Mouse (Mus musculus) T-helper 1 cell (primary cell): ENCODE results near the gene Ccdc181.

Source experiments
- in situ Hi-C: fragments of 300-600 bp; cut with MboI, MseI; formaldehyde crosslinking; loops from one replicate; pipeline ENCODE4 v1.15.1; 2025; ENCODE audit warnings: high pct_unique_total_duplicates

The Ccdc181 gene

DNA sequence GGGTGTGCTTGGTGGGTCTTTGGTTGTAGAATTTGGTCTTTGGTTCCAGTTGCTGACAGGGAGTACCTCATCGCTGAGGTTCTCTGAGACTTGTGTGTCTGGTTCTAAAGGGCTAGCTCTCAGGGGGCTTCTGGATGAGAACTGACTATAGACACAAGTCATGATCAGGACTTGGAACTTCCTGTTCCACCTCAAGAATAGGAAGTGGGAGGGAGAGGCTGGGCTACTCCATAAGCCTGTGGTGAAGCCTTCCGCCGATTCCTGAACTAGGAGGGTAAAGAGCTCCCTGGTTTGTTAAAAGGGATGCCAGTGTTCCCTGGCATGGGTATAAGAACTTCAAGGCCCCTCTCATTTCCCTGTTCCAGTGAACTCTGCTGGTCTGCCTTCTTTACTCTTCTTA lies 8.6 kb downstream of the Ccdc181 start:
- in situ Hi-C loops = no loop called here

DNA sequence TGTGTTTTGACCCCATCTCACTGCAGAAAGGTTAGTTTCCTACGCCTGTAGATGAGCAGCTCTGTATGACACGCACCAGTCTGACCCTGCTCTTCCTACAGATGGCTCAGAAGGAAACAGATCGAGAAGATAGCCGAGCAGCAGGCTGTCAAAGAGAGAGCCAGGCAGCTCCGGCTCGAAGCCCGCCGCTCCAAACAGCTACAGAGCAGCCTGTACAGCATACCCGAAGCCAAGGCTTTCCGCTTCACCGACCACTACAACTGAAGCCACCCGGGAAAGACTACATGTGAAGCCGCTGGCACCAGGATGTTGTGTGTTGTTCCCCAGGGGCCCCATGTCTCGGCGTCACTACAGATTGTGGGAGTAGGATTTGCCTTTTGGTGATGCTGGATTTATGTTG lies 12.0 kb downstream of the Ccdc181 start:
- in situ Hi-C loops = no loop called here

DNA sequence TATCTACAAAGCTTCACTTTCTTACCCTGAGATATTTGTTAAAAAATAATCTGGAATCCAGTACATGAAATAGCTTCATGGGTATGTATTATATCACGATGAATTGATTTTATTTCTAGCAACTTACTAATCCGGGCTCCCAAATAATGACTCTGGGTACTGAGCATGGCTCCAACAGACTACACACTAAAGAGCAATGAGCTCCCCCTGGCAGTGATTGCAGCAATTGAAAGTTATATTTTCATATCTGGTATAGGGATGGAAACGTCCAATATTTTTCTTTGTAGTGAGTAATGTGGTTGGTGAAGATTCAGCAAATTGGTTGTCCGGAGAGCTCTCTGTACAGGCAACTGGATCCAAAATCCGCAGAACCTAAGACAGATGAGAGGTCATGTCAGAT lies 16.7 kb downstream of the Ccdc181 start:
- in situ Hi-C loops = no loop called here

DNA sequence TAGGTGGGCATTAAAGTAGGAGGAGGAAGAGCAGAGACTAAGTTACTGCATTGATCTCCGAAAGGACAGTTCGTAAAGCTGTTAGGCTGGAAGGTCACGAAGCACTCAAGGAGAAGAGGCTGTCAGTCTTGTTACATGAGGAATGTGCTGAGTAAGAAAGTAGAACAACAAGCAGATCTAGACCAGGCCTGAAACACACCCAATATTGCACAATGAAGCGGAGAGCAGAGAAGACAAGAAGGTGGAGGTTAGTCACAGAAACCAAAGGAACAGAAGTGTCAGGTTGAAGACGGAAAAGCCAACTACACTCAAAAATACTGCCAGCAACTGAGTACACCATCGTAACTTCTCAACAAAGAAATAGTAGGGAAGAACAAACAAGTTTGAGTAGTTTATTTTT lies 18.7 kb downstream of the Ccdc181 start:
- in situ Hi-C loops = no loop called here

DNA sequence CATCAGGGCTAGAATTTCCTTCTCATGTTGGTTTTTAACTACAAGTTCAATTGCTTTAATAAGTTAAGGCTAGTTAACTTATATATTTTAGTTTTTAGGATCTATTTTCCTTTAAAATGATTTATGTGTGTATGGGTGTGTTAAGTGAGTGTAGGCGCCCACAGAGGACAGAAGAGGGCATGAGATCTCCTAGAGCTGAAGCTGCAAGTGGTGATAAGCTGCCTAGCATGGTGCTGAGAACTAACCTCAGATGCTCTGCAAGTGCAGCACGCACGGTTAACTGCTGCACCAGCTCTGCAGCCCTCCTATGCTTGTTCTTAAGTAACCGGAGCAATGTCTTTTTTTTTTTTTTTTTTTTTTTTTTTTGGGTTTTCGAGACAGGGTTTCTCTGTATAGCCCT lies 21.1 kb downstream of the Ccdc181 start:
- in situ Hi-C loops = no loop called here

DNA sequence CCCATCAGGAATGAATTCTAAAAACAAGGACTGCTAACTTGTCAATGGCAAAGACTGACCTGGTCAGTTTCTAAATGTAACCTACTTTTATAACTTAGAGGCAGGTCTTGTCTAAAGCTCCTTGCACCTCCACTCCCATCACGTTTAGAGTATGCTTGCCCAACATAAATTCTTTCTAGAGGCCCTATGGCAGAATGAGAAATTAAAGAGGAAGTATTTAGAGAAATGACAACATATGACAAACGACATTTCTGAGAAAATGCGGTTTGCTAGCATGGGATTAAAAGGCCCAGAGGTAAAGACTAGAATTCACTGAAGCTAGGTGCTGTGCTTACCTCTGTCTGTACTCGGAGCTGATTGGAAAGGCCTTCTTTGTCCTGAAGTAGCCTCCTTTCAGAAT lies 26.6 kb downstream of the Ccdc181 start:
- in situ Hi-C loops = no loop called here

DNA sequence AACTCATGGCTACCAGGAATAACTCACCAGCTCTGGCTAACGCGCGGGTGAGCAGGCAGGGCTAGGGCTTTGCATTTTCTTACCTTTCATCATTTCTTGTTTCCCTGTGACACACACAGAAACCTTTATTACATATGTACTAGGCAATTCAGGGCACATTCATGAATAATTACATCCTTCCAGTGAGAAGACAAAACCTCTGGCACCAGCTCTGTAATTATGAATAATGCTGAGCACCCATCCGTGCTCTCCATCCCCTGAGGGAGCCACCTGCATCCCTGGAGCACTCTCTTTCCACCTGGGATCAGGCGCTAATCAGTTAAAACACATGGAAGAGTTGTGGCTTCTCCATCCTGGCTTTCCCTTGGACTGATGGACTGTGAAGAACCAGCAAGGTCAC lies 28.4 kb downstream of the Ccdc181 start, which contains the start of gene Nme7:
Nme7 (plus strand) TSS at position 301 of the 400 bp plus-strand sequence.
- in situ Hi-C loops = no loop called here

DNA sequence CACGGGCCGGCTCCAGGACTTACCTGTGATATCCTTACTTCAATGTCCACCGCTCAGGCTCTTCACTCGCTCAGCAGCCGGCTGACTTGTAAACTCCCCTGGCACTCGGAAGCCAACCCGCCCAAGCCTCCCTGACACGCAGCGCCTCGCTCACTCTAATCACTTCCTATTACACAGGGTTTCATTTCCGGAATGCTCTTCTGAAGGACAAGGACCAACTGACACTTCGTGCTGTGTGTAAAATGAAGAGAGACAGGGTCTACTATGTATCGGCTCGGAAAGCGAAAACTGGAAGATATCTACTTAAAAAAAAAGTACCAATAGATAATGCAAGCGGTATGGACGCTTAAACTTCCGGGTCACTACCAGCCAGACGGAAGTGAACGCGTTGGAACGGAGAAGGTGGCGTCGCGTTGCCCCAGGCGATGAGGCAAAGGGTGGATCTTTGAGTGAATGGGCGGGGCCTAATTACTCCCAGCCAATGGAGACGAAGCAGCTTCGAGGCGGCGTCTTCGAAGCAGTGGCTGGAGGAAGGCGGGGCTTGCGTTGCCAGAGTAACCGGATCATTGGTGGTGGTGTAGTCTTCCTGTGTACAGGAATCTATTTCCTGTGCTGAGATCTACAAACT lies 31.9 kb downstream of the Ccdc181 start, which contains the start of gene Blzf1:
Blzf1 (minus strand) TSS at position 366 of the 628 bp plus-strand sequence.
- in situ Hi-C loops = no loop called here

DNA sequence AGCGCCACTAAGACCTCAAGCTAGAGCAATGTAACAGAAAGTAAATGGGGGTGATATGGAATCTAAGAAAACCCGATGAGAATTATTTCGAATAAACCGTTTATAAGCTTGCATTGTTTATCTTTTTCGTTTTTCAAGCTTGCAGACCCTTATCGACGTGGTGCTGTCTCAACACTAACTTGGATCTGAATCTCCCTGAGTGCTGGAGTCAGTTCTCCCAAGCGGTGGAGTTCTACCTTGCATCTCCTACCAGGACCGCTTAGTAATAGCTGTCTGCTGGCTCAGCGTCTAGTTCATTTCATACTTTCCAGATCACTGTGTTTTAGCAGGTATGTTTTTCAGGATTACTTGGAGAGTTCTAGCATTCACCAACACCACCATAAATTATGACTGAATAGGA lies 32.5 kb downstream of the Ccdc181 start:
- in situ Hi-C loops = no loop called here

DNA sequence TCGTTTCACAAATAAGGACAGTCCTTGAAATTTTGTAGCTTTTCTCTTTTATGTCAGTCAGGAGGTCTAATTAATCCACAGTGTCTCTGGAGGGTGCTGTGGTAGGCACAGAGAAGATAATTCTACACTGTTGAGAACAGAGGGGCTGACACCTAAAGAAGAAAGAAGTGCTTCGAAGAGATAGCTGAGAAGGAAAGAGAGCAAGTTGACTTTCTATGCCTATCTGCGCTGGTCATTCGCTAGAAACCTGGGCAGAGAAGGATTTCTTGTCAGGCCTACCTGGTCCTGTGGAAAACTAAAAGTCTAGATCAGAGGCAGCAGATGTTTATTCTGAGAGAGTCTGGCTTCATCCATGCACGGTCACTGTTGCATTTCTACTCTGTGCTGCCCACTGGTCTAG lies 38.7 kb downstream of the Ccdc181 start:
- in situ Hi-C loops = no loop called here

DNA sequence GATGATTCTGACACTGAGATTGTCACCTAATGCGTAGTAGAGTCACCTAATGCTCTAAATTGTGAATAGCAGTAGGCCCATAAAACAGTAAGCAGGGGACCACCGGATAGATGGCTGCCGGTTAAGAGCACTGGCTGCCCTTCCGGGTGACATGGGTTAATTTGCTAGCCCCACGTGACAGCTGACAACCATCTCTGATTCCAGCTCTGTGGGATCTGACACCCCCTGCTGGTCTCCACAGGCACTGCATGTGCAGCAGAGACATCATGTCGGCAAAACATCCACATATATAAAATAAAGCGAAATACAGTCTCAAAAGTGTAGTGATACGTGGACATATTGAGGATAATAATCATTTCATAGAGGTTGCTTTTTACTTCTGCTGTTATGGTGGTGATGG lies 39.9 kb downstream of the Ccdc181 start:
- in situ Hi-C loops = no loop called here

DNA sequence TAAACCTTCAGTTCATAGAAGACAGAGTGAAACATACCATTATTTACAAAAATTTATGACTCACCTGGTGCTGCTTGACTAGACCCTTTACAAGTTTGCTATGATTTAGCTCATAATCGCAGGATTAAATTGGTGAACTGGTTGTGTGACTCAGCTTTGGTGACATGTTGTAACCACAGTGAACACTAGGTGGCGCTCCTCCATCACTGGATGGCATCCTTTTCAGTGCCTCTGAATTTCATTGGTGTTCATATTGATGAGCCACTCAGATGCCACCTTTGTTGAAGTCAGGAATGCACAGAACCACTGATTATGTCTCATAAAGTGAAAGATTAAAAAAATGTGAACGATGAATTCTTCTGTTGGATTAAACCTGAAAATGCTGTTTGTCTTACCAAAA lies 41.3 kb downstream of the Ccdc181 start:
- in situ Hi-C loops = no loop called here

DNA sequence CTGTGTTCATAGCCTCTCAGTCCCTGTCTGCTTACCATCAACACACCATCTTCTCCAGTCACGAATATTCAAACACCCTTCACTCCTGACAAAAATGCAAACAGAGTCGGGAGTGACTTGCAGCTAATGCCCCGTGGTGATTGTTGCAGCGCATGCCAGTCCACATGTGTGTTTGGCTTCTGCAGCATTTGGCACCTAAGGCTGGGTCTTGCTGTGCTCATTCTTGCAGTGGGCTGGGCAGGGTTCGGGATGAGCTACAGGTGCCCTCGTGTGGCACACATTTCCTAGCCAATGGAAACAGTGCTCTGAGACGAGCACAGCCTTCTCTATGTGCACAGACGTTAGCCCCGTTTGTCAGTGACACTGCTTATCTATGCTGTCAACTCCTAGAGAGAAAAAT lies 41.9 kb downstream of the Ccdc181 start:
- in situ Hi-C loops = no loop called here

DNA sequence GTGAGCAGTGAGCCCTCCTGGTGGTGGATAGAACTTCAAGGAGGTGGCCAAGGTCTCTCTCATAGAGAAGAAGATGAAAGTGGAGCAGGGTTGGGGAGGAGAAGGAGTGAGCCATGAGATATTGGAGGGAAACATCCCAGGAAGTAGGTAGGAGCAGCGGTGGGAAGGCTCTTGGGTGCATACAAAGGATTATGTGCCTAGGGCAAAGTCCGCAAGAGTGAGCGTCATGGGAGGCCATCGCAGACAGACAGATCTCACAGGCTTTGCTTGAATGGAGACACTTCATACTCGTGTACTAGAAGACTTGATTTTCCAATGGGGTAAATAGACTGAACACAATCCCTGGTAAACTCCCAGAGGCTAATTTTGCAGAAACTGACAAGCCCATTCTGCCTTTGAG lies 43.1 kb downstream of the Ccdc181 start:
- in situ Hi-C loops = no loop called here

DNA sequence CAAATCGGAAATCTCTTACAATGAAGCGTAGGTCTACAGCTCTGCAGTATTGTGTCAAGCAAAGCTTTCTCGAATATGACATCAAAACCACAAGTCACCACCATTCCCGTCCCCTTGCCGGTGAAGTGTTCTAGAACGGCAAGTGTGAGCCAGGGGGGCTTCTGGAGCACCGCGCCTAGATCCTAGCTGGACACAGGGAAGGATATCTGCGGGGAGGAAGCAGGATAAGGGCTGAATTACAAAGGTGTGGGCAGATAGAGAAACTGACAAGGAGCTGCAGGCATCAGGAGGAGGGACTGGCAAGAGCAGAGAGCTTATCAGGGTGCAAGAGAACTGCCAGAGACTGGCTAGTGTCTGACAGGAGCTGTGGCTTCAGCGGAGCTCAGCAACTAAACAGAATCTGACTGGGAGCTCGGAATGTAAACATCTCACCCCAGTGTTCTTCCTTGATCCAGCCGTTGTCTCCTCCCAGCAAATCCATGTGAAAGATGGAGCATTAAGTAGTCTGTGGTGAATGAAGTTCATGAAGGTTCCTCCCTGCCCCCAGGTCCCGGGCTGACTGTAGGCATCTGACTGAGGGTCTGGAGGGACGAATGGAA lies 44.3 kb downstream of the Ccdc181 start:
- in situ Hi-C loops = loop anchor here (10.0 kb wide), 1 partner anchor 505 kb away; no protein-coding TSS in a partner anchor

DNA sequence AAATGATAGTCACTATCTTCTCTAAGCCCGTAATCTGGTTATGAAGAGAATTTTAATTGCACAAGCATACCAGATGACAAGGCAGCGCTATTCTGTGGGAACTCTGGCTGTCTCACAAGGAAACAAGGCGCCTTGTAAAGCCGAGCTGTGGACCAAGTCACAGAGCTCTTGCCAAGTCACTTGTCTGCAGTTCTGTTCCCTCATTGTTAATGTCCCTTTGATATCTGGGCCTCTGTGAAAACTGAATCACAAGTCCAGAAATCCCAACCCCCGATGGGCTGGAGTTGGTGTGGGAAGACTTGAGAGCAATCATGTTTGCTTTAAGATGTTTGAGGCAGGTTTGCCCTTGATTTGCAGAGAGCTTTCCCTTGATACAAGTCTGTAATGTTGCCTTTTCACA lies 45.3 kb downstream of the Ccdc181 start:
- in situ Hi-C loops = loop anchor here (10.0 kb wide), 1 partner anchor 504 kb away; no protein-coding TSS in a partner anchor

DNA sequence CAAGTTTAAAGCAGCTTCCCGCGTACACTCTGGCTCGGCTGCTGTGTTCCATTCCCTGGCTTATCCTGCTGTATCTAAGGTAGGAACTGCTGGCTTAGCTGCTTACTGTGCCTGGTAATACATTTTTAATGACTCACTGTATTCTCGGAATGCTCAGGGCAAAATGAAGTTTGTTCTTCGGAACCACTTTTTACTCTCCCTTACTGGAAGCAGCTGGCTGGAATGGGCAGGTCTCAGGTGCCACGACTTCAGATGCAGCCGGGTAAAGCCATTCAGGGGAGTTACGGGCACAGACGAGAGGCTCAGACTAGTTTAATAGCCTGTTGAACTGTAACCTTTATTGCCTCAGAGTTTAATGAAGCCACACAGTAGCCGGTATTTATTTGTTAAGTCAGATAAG lies 46.0 kb downstream of the Ccdc181 start:
- in situ Hi-C loops = loop anchor here (10.0 kb wide), 1 partner anchor 503 kb away; no protein-coding TSS in a partner anchor

DNA sequence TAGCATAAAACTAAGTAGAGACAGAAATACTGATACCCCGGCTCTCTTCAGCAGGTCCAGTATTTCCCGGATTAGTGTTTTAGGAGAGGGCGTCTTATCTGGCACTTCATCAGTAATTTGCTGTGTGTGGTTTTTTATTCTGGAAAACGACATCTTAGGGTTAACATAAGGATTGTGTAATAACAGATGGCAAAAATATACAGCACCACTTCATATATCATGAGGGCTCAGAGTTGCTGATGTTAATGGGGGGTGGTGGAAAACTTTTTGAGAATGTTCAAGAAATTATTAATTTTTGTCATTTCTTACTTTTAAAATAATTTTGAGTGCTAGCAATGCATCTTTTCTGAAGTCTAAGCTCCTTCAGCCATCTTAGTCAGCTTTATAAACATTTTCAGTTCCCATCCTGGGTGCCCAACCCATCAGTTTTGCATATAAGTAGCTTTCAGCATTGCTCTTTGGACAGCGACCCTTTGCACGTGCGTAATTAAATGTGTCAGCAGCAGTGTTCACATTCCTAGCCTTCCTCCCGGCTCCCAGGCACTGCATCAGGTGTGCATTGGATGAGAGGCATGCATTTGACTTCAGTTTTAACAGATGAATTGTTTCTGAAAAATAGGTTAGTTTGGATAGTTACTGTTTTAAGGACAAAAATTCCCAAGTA lies 47.7 kb downstream of the Ccdc181 start:
- in situ Hi-C loops = loop anchor here (10.0 kb wide), 1 partner anchor 502 kb away; no protein-coding TSS in a partner anchor

DNA sequence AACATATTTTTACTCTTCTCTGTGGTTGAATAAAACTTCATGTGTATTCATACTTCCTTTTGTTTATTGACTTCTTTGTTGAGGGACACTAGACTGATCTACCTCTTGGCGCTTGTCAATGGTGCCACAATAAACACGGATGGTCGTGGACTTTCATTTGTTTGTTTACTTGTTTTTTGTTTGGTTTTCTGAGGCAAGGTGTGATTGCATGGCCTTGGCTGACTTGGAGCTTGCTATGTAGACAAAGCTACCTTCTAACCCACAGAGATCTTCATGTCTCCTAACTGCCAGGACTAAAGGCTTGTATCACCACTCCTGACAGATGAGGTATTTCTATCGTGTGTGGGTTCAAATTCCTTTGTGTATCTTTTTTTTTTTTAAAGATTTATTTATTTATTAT lies 48.8 kb downstream of the Ccdc181 start:
- in situ Hi-C loops = loop anchor here (10.0 kb wide), 1 partner anchor 501 kb away; no protein-coding TSS in a partner anchor

DNA sequence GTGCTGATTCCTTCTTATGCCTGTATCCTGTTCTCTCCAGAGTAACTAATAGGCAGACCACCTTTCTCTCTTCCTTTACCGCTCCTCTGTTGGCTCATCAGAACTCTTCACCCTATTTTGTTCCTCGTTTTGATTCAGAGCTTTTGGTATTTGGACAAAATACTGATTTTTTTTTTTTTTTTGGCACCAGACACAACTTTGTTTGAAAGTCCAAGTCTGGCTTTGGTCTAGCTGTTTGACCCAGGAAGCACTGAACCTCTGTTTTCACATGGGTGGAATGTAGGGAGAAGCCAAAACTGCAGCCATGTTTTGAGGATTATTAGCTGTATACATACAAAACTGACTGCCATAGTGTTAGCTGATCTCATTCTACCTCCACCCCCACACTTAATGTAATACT lies 49.5 kb downstream of the Ccdc181 start:
- in situ Hi-C loops = loop anchor here (10.0 kb wide), 1 partner anchor 500 kb away; no protein-coding TSS in a partner anchor

DNA sequence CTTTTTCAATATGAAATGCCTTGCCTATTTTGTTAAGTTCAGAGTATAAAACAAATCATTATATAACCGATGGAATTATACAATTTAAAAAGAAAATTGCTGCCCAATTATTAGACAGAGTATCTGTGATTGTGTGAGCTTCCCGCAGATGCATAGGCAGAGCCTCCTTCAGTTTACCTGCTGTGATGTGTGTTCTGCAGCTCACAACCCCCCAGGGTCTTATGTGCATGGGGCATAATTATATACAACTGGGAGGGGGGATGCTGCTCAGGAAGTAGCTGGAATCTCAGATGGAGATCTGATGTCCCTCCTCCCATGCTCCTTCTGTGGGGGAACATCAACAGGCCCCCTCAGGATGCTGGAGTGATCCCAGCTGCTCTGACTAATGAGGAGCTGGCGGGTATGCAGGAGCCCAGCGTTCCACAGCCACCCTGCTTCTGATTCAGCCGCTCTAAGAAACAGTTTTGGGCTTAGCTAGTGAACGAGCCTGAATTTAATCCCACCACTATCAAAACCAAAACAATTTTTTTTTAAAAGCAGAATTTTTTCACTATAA lies 51.3 kb downstream of the Ccdc181 start:
- in situ Hi-C loops = loop anchor here (10.0 kb wide), 1 partner anchor 498 kb away; no protein-coding TSS in a partner anchor

DNA sequence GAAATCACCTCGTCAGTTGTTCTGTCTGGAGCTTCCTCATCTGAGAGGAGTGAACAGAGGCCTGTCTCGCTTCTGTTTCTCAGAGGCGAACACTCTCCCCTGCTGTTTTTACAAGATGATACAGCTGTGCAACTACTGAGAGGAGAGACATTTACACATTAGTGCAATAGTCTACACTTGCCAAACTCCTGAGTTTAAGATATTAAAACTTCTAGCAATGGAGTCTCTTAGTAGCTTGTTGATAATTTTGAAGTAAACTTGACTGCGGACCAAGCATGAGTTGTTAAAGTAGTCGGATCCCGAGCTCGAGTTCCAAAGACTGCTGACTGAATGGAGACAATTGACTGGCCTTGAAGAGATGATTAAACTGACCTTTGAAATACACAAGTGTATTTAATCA lies 52.4 kb downstream of the Ccdc181 start:
- in situ Hi-C loops = loop anchor here (10.0 kb wide), 1 partner anchor 497 kb away; no protein-coding TSS in a partner anchor
